Mouse (Mus musculus) cortical plate, adult 2 months (tissue): ENCODE measurements around the gene Alkbh3. TPM values are rescaled to one million over a fixed set of nuclear protein-coding genes. Genes with fewer than 3 reads are reported as not detected.
A peak's percentile ranks its signal among the peaks of the same experiment; 100 is the strongest.

ENCODE experiments used
- H3K27ac ChIP-seq: fragments of 200-500 bp; 2 replicates; pipeline ENCODE4 v1.5.1; 2012; ENCODE audit warnings: low read length, control low read depth, inconsistent platforms; ENCODE audit not compliant: insufficient read depth
- H3K4me1 ChIP-seq: fragments of 200-500 bp; 2 replicates; pipeline ENCODE4 v1.6.1; 2011; ENCODE audit warnings: low read length; ENCODE audit not compliant: control insufficient read depth, insufficient read depth
- H3K4me3 ChIP-seq: fragments of 200-500 bp; 2 replicates; pipeline ENCODE4 v1.5.1; 2011; ENCODE audit warnings: mild to moderate bottlenecking, low read length, control low read depth; ENCODE audit not compliant: insufficient read depth
- CTCF ChIP-seq: fragments of 200-500 bp; IDR thresholded peaks from 2 replicates; pipeline ENCODE4 v1.5.1; 2011; ENCODE audit warnings: mild to moderate bottlenecking, control low read depth, low read length; ENCODE audit not compliant: insufficient read depth; ENCODE audit errors: extremely low read depth
- POLR2A ChIP-seq: fragments of 200-500 bp; IDR thresholded peaks from 2 replicates; pipeline ENCODE4 v1.6.1; 2011; ENCODE audit warnings: mild to moderate bottlenecking, low read length, control low read depth; ENCODE audit not compliant: insufficient read depth; ENCODE audit errors: extremely low read depth
- polyA plus RNA-seq: library from polyadenylated mRNA; depleted of rRNA; stranded (reverse); fragments of >200 nt; gene quantifications from 2 replicates; pipeline ENCODE4 v1.2.3, GENCODE M21; 2012; rRNA removed

The Alkbh3 gene
- 45.9 and 51.3 TPM in 2 replicates for polyA plus RNA-seq

DNA sequence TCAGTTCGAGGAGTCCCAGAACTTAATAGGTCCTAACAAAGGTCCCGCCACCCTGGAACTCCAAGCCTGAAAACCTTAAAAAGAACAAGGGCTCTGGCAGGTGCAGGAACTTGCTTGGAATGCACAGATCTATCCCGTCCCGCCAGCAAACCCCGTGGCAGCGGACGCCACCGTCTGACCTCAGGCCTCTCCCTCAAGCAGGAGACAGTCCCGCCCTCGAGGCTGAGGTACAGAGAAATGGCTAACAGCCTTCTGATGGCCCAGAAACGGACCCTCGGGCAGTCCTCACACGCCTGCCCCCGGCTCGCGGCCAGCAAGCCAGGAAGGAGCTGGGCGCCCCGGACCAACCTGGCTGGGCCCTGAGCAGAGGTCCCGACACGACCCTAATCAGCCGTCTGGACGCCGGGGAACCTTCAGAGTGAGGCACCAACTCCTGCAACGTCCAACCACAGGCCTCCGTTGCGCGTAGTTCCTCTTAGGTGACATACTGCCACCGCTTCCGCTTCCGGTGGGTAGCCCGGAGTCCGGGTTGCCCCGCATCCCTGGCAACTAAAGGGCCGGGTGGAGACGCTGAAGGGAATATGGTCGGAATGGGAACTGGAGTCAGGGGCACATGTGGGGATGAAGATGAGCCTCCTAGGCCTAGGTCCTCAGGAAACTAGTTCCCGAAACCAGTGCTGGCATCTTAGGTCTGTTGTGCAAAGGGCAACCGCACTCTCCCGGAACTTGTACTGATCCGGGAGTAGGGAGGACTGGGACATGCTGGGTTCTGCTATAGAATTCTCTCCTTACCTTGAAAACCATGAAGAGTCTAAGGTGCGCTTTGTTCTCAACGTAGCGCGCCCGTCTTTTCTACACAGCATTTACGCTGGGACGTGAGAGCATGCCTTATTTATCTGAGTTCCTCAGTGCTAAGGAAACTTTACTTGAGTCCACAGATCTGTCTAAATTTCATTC is at the start of gene Alkbh3:
Alkbh3 (minus strand) TSS at position 473 of the 957 bp plus-strand sequence.
- Histone ChIP-seq H3K4me1 (peaks cover 5% of the 10 kb centered on the region), H3K4me3 (peak within 1 kb of the TSS; percentile 74), H3K27ac (no peak within 1 kb of the TSS)
- peak; percentile 72 for TF ChIP-seq POLR2A
- TF ChIP-seq CTCF = no peak

DNA sequence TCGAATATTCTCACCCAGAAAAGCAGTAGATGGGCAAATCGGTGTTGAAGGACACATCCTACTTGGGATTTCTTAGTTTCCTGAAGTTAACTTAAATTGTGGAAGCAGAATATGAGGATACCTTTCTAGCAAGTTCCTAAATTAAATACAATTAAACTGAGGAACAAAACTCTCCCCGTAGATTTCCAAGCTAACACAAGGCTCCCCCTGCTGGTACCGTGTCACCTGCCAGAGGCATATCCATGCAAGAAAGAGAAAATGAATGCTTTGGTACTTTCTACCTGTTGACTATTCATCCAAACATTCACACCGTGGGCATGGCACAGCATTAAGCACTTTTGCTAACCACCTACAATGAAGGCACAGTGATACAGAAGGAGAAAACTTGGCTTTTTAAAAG is 48.9 kb upstream of the Alkbh3 start:
- H3K27ac ChIP-seq = no peak overlapping the region
- TF ChIP-seq POLR2A (no peak), CTCF (peak; percentile 52)
- no peaks in the 10 kb centered on the region for H3K4me1 ChIP-seq
- H3K4me3 ChIP-seq = no peak overlapping the region

DNA sequence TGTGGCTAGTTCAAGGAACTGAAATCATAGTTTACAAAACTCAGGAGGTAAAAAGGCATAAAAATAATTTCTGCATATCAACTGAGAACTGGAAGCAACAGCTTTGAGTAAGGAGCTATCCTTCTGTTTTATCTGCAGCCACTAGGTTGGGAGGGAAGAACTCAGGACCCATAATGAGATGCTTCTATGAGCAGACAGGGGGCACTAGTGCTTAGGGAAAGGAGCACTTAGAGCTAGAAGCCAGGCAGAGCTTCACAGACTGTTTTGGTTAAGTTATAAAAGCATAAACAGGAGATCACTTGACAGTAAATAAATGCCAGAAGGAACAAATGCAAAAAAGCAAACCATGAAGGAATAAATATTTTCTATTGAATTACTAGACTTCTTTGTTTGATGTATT is 44.2 kb upstream of the Alkbh3 start:
- no peak for TF ChIP-seq POLR2A
- peak; percentile 87 for TF ChIP-seq CTCF
- Histone ChIP-seq H3K27ac (no peak overlapping the region), H3K4me1 (0 out of 2 replicates have a peak, but pooled peaks cover 2% of the 10 kb centered on the region), H3K4me3 (no peak overlapping the region)

DNA sequence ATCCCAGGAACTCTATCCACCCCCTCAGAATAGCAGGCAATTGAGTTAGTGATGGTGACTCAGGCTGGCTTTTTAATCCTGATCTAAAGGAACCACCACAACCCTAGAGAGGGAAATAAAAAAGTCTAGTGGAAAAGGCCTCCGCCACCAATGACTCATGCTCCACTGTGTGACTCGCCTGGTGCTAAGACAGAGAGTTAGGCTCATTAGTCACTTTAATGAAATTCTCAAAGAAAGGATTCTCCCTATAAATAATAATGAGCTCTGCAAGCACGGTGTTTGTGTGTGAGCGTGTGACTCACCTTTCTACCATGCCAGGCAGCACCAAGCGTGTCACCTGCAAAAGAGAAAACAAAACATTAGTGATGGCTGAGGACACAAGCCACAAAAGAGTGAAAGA is 41.3 kb upstream of the Alkbh3 start:
- 0 out of 2 replicates have a peak, but pooled peaks cover 2% of the 10 kb centered on the region for H3K4me1 ChIP-seq
- H3K27ac ChIP-seq = no peak overlapping the region
- no peak overlapping the region for H3K4me3 ChIP-seq
- no peak for TF ChIP-seq CTCF
- no peak for TF ChIP-seq POLR2A

DNA sequence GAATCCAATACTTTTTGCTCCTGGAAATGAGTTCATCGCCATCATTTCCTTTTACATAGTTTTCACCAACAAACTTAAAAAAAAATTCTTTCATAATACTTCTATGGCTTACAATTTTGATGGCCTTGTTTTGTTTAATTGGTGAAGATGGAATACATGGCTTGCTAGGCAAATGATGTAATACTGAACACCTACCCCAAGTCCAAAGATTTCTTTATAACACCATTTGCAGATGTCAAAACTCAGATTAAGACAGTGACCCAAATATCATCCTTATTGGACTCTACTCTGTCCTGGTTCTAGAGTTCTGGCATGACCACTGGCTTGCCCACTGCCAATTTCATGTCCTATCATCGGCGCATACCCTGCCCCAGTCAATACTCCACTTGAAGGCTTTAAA is 40.3 kb upstream of the Alkbh3 start:
- H3K4me1 ChIP-seq = 0 out of 2 replicates have a peak, but pooled peaks cover 2% of the 10 kb centered on the region
- no peak overlapping the region for H3K4me3 ChIP-seq
- no peak overlapping the region for H3K27ac ChIP-seq
- TF ChIP-seq POLR2A = no peak
- TF ChIP-seq CTCF = no peak

DNA sequence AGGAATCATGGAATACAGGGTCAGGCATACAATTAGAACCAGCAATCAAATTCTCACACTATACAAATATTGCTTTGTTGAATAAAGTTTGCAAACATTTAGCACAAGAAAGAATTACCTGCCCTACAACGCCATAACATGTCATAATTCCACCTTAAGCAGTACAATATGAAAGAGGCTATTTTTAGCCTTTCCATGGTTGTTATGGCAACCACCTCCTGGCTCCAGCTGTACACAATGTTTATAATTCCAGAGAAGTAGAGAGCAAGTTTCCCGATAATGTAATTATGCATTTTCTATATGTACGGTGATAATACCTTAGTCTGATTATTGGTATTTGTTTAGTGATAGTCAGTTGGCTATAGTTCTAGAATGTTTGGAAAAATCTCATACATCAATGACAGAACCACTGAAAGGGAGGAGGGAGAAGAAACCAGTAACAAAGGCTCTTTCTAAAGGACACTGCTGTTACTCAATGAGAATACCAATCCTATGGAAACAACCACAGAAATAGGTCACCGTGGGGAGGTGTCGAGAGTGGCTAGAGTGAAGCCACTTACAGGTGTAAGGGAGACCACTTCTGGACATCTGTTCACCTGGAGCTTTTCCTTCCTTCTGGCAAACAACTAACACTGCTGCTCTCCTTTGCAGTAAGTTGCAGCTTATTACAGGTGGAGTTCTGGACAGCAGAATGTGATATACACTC is 39.0 kb upstream of the Alkbh3 start:
- no peak overlapping the region for H3K4me3 ChIP-seq
- H3K4me1 ChIP-seq = peaks cover 3% of the 10 kb centered on the region; the same call in 1 of the 2 replicates
- H3K27ac ChIP-seq = no peak overlapping the region
- TF ChIP-seq CTCF (no peak), POLR2A (no peak)

DNA sequence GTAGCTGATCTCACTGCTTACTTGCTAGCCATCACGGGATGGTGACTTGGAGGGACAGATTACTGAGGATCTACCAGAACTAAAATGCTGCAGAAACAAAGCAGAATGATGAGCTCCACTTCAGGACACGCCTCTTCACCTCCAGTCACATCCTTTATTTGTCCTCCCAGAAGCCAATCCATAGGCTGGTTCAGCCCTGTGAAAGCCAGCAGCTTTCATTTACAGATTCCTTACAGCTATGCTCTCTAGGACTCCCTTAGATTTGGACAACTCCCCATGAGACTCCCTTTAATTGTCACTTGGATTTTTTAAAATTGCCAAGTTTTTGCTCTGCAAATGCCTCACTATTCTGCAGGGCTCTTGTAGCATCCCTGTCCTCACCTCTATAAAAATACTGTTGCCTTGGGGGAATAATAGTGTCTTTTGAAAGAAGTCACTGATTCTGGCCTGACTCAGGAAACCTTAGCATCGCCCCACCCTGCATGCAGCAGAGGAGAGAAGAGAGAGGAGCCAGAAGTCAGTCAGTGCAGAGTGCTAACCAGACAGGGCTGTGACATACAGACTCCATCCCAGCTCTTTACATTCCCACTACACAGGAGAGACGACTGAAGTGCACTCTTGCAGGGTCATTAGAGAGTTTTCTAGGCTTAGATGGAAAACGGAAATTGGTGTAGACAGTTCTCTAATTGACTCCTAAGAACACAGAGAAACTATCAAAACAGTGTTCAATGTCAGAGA is 38.3 kb upstream of the Alkbh3 start:
- no peak overlapping the region for H3K27ac ChIP-seq
- no peak for TF ChIP-seq POLR2A
- TF ChIP-seq CTCF = no peak
- no peak overlapping the region for H3K4me3 ChIP-seq
- peaks cover 6% of the 10 kb centered on the region; the same call in 1 of the 2 replicates for H3K4me1 ChIP-seq

DNA sequence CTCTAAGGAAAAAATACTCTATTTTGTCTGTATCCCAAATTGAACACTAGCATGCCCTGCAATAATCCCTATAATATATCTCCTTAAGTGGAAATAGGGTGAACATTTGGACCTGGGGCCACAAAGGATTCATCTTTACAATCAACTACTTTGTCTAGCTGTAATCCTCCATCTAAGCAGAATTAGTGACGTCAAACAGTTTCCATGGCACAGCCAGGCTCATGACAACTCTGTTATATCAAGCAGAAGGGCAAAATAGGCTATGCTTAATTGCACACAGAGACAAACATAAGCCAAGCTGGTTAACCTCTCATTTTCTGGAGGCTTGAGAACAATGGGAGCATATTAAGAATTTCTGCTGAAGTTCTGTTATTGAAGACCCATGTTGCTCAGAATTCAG is 37.7 kb upstream of the Alkbh3 start:
- TF ChIP-seq POLR2A (no peak), CTCF (no peak)
- H3K4me1 ChIP-seq = peaks cover 7% of the 10 kb centered on the region
- no peak overlapping the region for H3K27ac ChIP-seq
- H3K4me3 ChIP-seq = no peak overlapping the region
